Mouse (Mus musculus) kidney, adult 18-20 months (tissue): ENCODE data around the gene Ranbp3.

ENCODE experiments used
- DNase-seq: peaks from one replicate; pipeline ENCODE4 v3.0.0; 2021

Ranbp3 gene

GRCm38 (mm10) chr17:56728117-56728516 is 55.0 kb downstream of the Ranbp3 start:
- no peak for DNase-seq

- no peak for DNase-seq
Measured at GRCm38 (mm10) chr17:56729151-56729550, 56.1 kb downstream of the Ranbp3 start.

DNA sequence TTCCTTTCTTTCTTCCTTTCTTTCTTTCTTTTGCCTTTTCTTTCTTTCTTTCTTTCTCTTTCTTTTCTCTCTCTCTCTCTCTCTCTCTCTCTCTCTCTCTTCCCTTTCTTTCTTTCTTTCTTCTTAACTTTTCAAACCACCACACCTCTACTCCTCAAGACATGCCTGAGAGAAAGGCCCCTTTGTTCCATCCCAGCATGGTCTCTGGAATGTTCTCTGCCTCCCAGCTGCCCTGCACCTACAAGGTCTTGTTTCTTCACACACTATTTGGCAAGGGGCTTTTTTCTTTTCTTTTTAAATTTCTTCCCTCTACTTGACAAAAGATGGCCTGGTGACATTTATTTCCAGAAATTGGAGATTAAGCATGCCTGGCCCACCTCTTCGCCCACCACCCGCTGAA is 56.6 kb downstream of the Ranbp3 start:
- DNase-seq, result no peak

DNA sequence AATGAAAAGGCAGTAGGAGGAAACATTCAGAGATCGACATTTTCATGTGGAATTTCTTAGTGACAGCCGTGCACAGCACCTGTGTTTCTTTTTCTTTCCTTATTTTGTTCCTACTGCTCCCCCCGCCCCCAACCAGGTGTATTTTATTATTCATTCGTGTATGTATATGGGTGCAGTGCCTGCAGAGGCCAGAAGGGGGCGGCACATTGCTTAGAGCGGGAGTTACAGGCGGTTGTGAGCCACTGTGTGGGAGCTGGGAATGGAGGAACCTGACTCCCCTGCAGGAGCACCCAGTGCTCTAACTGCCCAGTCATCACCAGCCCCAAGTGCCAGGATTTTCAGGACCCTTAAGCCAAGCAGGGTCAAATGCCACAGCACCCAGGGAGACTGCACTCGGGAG is 63.4 kb downstream of the Ranbp3 start:
- DNase-seq, result no peak

DNA sequence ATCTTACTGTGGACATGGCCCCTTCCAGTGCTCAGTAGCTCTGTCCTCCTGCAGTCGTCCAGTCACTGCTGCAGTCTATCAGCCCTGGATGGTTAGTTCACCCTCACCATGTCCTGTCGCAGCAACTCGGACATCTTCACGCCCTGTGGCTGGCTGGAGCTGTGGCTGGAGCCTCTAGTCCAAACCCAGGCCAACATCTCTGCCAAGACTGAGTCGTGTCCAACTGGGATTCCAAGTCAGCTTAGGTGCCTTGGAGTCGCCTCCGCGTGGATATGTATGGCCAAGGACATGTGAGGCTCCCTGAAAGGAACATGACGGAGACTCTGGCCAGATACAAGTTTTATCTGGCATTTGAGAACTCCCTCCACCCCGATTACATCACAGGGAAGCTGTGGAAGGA is 65.1 kb downstream of the Ranbp3 start:
- DNase-seq, result no peak

GRCm38 (mm10) chr17:56740118-56740787 is 67.2 kb downstream of the Ranbp3 start:
- no peak for DNase-seq

- DNase-seq, result no peak
Measured at GRCm38 (mm10) chr17:56740788-56741160, 67.7 kb downstream of the Ranbp3 start.

DNA sequence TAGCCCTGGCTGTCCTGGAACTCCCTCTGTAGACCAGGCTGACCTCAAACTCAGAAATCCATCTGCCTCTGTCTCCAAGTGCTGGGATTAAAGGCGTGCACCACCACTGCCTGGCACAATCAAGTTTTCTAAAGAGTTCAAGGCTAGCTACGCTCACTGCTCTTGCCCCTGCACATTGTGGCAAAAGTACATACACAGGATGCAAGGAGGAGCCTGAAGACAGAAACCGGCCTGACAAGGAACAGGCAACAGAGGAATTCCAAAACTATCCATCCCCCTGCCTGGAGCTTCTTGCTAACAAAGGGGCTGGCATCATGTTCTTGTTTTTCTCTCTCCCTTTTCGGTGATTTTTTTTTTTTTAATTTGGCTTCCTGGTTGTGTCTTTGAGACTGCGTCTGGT is 71.1 kb downstream of the Ranbp3 start:
- DNase-seq, result no peak

DNA sequence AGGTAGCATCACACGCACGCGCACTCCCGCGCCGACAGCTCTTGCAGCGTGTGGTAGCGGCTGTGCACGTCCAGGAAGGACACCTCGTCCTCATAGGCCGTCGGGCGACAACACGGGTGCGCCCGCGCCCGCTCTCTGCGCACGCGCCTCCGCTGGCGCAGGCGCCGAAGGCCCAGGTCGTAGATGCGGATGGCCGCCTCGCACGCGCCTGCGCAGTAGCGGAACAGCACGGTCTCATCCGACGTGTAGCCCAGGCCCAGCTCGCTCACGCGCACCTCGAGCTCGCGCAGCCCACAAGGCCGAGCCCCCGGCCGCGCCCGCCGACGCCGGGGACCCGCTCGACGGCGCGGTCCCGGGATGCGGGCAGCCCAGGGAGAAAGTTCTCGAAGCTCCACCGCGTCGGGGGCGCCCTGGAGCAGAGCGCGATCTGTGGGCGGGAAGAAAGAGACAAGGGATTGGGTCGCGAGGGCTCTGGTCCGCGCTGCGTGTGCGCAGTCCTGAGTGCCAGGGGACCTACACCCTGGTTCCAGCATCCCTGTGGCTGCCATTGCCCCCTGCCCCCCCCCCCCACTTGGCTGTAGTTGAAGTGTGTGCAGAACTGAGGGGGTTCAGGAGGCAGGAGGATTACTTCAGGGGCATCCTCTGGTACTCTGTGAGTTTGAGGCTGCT is 78.4 kb downstream of the Ranbp3 start:
- peak; percentile 39 for DNase-seq

DNA sequence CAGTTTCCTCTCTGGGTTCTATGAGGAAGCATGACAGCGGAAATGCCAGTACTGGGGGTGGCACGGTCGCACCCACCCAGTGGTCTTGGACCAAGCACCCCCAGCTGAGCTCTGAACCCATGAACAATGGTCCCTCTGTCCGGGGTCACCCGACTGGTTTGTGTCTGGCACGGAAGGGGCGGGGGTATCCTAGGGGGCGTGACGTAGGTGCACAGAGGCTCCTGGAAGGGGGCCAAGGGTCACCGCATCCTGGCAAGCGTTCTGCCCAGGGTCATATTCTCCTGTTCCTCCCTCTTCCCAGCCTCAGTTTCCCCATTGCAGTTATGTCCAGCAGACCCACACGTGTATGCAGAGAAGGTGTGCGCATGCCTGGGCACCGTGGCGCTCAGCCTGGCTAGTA is 80.4 kb downstream of the Ranbp3 start:
- no peak for DNase-seq

GRCm38 (mm10) chr17:56754271-56755185 is 81.4 kb downstream of the Ranbp3 start:
- DNase-seq, result peak; percentile 39

DNA sequence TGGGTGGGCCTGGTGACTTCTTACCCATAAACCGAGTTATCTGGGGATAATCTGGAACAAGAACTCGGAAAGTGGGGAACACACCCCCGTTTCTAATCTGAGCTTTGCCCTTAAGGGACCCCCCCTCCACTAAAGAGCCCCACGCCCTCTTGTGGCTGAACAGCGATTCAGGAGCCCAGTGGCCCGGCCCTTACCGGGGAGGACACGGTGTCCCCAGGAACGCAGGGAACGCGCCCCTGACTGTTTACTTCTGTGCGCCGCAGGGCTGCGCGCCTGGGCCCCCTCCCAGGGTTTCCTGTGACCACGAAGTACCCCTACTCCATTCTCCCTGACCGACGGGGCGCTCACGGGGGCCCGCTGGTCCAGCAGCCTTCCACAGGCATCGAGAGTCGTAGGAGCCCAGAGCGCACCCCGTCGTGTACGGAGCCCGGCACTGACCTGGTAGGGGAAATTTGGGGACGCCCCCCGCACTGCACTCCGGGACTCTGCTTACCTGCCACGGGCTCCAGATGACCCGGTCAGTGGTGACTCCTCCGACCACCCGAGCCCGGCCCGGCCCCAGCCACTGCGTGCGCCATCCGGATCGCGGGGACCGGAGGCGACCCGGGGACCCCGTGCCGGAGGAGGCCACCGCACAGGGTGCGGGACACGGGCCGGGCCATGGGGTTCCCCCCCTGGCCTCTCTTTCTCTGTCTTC is 83.8 kb downstream of the Ranbp3 start:
- peak; percentile 51 for DNase-seq

DNA sequence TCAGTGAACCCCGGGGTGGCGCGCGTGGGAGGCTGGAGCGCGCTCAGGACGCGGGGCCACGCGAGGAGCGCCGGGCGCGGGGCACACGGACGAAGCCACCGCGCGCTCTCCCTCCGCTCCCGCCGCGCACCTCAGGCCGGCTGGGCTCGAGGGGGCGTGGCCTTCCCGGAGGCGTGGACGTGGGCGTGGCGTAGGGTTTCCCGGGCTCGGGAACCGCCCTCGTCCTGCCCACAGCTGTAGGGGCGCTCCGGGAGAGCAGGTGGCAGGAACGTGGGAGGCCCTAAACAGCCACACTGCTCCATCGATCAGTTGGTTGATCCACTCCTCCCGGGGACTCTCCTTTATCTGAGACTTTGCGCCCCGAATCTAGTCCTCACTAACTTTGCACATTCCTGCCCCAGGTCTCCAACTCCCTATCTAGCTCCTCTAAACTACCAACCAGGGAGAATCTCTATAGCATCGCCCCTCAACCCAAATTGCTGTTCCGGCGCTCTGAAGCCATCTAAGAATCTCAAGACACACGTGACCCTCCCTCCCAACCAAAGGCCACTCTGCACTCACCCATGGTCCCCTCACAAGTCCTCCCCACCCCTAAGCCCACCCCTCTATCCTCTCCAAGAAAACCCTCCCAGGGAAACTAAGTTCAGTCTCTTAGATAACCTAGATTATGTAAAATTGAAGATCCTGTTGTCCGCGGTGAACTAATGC is 84.5 kb downstream of the Ranbp3 start, which contains the start of gene Nrtn:
Nrtn (minus strand) TSS at position 115 of the 708 bp plus-strand sequence.
- DNase-seq, result peak; percentile 96

- peak; percentile 86 for DNase-seq
Measured at GRCm38 (mm10) chr17:56758132-56758531, 85.0 kb downstream of the Ranbp3 start.

DNA sequence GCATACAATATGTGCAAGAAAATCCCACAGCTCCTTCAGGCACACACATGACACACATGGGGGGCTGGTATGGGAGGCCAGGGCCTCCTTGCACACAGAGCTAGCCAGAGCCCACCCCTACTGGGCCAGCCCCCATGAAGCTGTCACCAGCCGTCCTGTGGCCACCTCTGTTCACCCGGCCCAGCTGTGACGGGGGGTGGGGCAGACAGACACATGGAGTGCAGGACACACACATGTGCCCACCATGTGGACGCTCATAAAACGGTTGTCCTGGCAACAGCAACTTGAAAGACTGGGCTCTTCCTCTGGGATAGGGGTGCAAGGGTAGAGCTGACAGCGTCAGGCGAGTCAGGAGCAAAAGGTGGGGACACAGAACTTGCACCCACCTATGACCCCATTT is 86.2 kb downstream of the Ranbp3 start:
- DNase-seq, result no peak

DNA sequence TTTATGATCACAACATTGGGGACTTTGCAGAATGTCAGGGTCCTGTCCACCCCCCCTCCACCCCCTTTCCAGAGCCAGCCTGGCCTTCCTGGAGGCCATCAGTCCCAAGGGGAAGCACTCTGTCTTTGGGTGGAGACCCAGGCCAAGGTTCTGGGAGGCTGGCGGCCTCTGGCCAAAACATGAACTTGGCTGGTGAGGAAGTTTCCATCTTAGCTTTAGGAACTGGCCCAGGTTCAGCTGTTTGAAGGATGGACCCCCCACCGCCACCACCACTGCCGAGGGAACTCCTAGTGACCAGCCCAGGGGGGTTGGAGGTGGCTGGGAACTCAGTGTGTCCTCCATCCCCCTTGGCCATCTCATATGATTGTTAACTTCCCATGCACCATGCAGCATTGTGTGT is 88.0 kb downstream of the Ranbp3 start:
- DNase-seq, result no peak
